Mouse (Mus musculus): ENCODE measurements around the gene Ptpn6.

DNA sequence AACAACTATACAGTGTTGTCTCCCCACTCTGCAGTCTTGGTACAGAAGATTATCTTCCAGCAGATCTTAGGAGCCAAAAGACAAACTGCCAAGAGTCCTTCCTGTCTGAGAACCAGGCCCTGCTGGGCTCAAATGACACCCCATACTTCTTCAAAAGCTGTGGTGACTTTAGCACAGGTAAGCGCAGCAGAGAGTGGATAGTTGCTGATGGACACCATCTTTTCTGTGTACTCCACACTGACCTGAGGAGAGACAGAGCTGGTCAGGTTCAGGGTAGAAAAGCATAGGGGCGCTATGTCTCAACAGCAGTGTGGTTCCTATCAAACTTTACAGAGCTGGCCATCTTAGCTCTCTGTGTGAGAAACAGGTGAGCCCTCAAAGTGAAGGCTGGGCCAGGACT is 34.1 kb downstream of the Ptpn6 start:
- TF ChIP-seq CTCF (IDR thresholded peaks at IDR 0.05; ENCODE audit: extremely low read depth, insufficient read depth, low read length) = no peak
- TF ChIP-seq POLR2A (IDR thresholded peaks at IDR 0.05; ENCODE audit: extremely low read depth, insufficient read depth, low read length) = no peak
